ENCODE assay signal across 20 mouse cellular contexts in the genomic region with DNA sequence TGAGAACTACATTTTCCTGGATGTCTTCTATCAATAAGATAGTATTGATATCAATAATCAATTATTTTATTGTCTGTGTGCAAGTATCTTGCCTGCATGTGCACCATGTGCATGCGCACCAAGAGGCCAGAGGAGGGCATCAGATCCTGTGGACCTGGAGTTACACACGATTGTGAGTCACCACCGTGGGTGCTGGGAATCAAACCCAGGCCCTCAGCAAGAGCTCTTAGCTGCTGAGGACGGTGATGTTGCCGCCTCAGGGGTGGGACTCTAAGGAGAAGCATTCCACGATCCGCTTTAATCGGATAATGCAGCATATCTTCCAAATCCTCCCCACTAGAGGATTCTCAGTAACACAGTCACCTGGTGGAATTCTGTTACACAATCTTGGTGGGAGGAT. TPM values are rescaled to one million over a fixed set of nuclear protein-coding genes. Genes with fewer than 3 reads are reported as not detected.
DNase-seq lines count a peak whose midpoint lies in the region; ATAC-seq and TF ChIP-seq lines count a peak whose summit lies in the region.
"Had no signal": no experiment of that assay in that cellular context is flagged by ENCODE, and none has a peak within 500 bp of the region (broad histone marks: within the 10 kb centered on the region; RNA-seq: fewer than 3 reads in every experiment).

No protein-coding gene starts in this region.

- H3K36me3 ChIP-seq in embryonic facial prominence, embryonic 10.5 days (replicated peaks) = peaks cover 38% of the 10 kb centered on the region
- no peaks in the 10 kb centered on the region for H3K36me3 ChIP-seq in midbrain, embryonic 16.5 days (ENCODE audit: control insufficient read depth, insufficient read depth, low read length)
- H3K36me3 ChIP-seq: liver, embryonic 15.5 days; stomach, embryonic 15.5 days had no signal

- 61% methylated on average over 8 of the region's 8 CpGs for WGBS in cerebellum, adult 2 months
- WGBS in embryonic facial prominence, embryonic 10.5 days = 95% methylated on average over 8 of the region's 8 CpGs
- 92% methylated on average over 8 of the region's 8 CpGs for WGBS in midbrain, embryonic 16.5 days

- H3K4me3 ChIP-seq in cerebellum, adult 2 months (replicated peaks; ENCODE audit: insufficient read depth, low read depth, low read length) = peak overlapping the region; percentile 70
- H3K4me3 ChIP-seq in embryonic facial prominence, embryonic 10.5 days = peak overlapping the region; percentile 88; the same call in 1 of the 2 replicates
- no peak overlapping the region for H3K4me3 ChIP-seq in midbrain, embryonic 16.5 days (ENCODE audit: low read depth, low read length)
- H3K4me3 ChIP-seq: erythroblast, embryonic 14.5 days; gastrocnemius, adult 2 months; liver, embryonic 15.5 days; megakaryocyte, embryonic 14.5 days; myocyte; stomach, embryonic 15.5 days had no signal

- TF ChIP-seq POLR2A in cerebellum, adult 2 months (IDR thresholded peaks at IDR 0.05; ENCODE audit: borderline replicate concordance, insufficient read depth, low read length) = no peak

- no peak for ATAC-seq in midbrain, embryonic 16.5 days
- ATAC-seq: forebrain, embryonic 14.5 days had no signal

- peaks cover 5% of the 10 kb centered on the region; the same call in 1 of the 2 replicates for H3K9me3 ChIP-seq in embryonic facial prominence, embryonic 10.5 days
- H3K9me3 ChIP-seq in midbrain, embryonic 16.5 days (replicated peaks; ENCODE audit: control insufficient read depth, low read length, poor library complexity, severe bottlenecking) = no peaks in the 10 kb centered on the region
- H3K9me3 ChIP-seq: liver, embryonic 15.5 days; stomach, embryonic 15.5 days had no signal

- peak overlapping the region; percentile 76 for H3K27ac ChIP-seq in cerebellum, adult 2 months (ENCODE audit: insufficient read depth, low read length)
- H3K27ac ChIP-seq in embryonic facial prominence, embryonic 10.5 days (replicated peaks) = no peak overlapping the region
- H3K27ac ChIP-seq in midbrain, embryonic 16.5 days (ENCODE audit: low read length) = no peak overlapping the region
- H3K27ac ChIP-seq: gastrocnemius, adult 2 months; limb, embryonic 12.5 days; liver, embryonic 15.5 days; stomach, embryonic 15.5 days had no signal

- TF ChIP-seq CTCF in cerebellum, adult 2 months (IDR thresholded peaks at IDR 0.05; ENCODE audit: borderline replicate concordance, insufficient read depth, low read depth, low read length) = peak; percentile 24; the same call in 1 of the 2 replicates

- H3K9ac ChIP-seq in midbrain, embryonic 16.5 days (ENCODE audit: low read depth, low read length) = no peak overlapping the region
- H3K9ac ChIP-seq: limb, embryonic 12.5 days; liver, embryonic 15.5 days; stomach, embryonic 15.5 days had no signal

- H3K27me3 ChIP-seq in cerebellum, adult 2 months (ENCODE audit: control insufficient read depth, insufficient read depth, low read length) = no peaks in the 10 kb centered on the region
- H3K27me3 ChIP-seq in embryonic facial prominence, embryonic 10.5 days (replicated peaks; ENCODE audit: low read depth, poor library complexity, severe bottlenecking) = peaks cover 31% of the 10 kb centered on the region
- no peaks in the 10 kb centered on the region for H3K27me3 ChIP-seq in midbrain, embryonic 16.5 days (ENCODE audit: control insufficient read depth, insufficient read depth, low read depth, low read length)
- H3K27me3 ChIP-seq: limb, embryonic 12.5 days had no signal

- H3K4me1 ChIP-seq in cerebellum, adult 2 months (ENCODE audit: control insufficient read depth, insufficient read depth, low read length) = peaks cover 39% of the 10 kb centered on the region
- H3K4me1 ChIP-seq in embryonic facial prominence, embryonic 10.5 days = peaks cover 70% of the 10 kb centered on the region
- peaks cover 36% of the 10 kb centered on the region for H3K4me1 ChIP-seq in midbrain, embryonic 16.5 days (ENCODE audit: control insufficient read depth, insufficient read depth, low read length)

- DNase-seq in cerebellum, adult 11-12 months = peak; percentile 62
- DNase-seq in cerebellum, postnatal 4 days (ENCODE audit: low spot score in 2 of 2) = no peak
- peak; percentile 45 to 47 for DNase-seq in cerebellum, adult 2 months
- DNase-seq in embryonic facial prominence, embryonic 10.5 days (ENCODE audit: low spot score) = no peak
- DNase-seq in thymus, postnatal 14 days = no peak
- DNase-seq in kidney, postnatal 25 days = no peak
- DNase-seq in spleen, adult 12 weeks (ENCODE audit: low spot score) = no peak
- DNase-seq: gastrocnemius, adult 2 months; heart, adult 18-20 months; kidney, adult 18-20 months; kidney, postnatal 10 days; lung, postnatal 10 days had no signal

- H3K4me2 ChIP-seq in midbrain, embryonic 16.5 days (ENCODE audit: low read length) = peak overlapping the region; percentile 86
- H3K4me2 ChIP-seq: liver, embryonic 15.5 days had no signal

RNA-seq across cellular contexts. Expression of gene Trim62, which starts 2.2 kb away (rescaled TPM):
- polyA plus RNA-seq in cerebellum, adult 2 months (2012; rRNA removed) = 107 and 129 TPM in 2 replicates
- polyA plus RNA-seq in embryonic facial prominence, embryonic 10.5 days (2016; fragmentation: Nextera tagmentation; extraction: Ambion mirVana) = 10.6 and 11.9 TPM in 2 replicates
- polyA plus RNA-seq in midbrain, embryonic 16.5 days (2015; fragmentation: Nextera tagmentation; extraction: Ambion mirVana) = 17.6 and 18.5 TPM in 2 replicates
- polyA plus RNA-seq: erythroblast, embryonic 14.5 days had no signal

Comparison
In these comparisons a context has a peak if more than half of its experiments do, and no peak if none do; other contexts are left out.
1. DNase-seq: peak in cerebellum, adult 11-12 months (single experiment) and cerebellum, adult 2 months (2 of 2); none in cerebellum, postnatal 4 days (0 of 2), embryonic facial prominence, embryonic 10.5 days (single experiment), thymus, postnatal 14 days (single experiment), kidney, postnatal 25 days (0 of 2) and spleen, adult 12 weeks (single experiment).